Mouse (Mus musculus): ENCODE results near the gene Reps2.

DNA sequence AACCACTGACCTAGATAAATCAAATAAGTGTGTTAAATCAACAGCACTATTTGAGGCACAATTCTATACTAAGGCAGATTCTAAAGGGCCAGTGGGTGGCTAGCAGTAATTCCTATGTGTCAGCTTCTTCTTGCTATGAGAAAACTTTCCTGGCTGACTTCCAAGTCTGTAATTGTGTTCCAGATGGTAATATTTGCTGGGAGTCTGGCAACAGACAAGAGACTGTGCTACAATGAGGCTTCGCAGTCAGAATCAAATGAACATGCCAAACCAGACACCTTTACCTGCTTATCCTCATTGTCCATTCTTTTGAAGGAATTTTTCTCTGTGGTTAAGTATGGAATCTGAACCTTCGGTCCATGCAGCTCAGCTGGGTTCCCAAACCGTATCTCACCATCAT is 88.9 kb downstream of the Reps2 start:
- no peak for TF ChIP-seq POLR2A (IDR thresholded peaks at IDR 0.05; ENCODE audit: borderline replicate concordance, insufficient read depth, low read length)
- TF ChIP-seq CTCF (IDR thresholded peaks at IDR 0.05; ENCODE audit: borderline replicate concordance, insufficient read depth, low read depth, low read length): no peak
